Mouse (Mus musculus) B cell, adult 62 days (primary cell): ENCODE results near the gene Tmem186. TPM values are rescaled to one million over a fixed set of nuclear protein-coding genes. Genes with fewer than 3 reads are reported as not detected.

Experiments used
- total RNA-seq: library from RNA; stranded (reverse); gene quantifications from 4 replicates; pipeline ENCODE4 v1.2.4, GENCODE M21; 2023

Gene Tmem186
- 8.8 to 11.2 TPM (median 10.1 TPM) in 4 replicates for total RNA-seq

DNA sequence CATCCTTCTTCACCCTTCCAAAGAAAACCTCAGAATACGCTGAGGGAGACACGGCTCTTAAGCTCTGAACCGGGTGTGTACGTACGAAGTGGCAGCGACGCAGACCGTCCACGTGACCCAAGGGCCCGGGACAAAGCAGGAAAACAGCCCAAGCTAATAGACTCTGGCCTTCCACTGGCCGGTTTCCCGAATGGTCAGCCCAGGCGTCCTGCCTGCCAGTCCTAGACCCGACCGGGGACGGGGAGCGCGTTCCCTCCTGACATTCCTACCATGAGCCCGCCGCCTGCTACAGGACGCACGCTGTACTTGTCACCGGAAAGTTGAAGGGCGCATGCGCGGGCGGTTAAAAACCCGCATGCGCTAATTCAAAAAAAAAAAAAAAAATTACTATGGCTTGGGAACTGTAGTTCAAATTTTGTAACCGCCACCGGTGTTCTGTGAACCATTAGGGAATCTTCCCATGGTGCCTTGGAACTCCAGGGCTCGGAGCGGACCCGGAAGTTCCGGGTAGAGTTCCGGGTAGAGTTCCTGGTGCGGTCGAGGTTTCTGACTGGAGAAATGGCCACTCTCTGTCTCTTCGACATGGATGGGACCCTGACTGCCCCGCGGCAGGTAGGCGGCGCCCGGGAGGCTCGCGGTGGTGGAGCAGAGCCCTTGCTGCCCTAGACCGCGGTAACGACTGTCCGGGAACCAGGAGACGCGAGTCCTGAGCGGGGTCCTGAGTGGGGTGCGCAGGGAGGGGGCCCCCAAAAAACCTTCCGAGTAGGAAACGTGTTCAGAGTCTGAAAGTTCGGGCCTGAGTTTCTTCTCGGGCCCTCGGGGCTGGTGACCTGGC, at the start of gene Tmem186, which contains the start of gene Pmm2:
TSS of gene Tmem186 (minus strand) at position 496 of the 835 bp plus-strand sequence.
TSS of gene Pmm2 (plus strand) at position 458 of the 835 bp plus-strand sequence.

DNA sequence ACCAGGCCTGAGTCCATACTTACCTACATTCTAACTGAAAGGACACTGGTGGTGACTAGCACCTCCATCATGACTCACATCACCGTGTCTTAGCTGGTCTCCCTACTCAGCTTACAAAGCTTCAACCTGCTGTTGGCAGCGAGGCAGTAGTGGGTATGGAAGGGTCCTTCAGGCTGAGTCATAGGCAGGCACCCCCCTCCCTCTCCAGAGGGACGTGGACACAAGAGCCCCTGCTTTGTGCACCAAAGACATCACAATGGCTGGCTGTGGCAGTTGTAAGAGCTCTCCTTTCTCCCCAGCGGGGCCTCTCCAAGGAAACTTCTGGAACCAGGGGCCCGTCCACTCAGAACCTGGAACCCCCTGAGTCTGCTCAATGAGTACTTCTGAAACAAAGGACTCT, 43.0 kb upstream of the Tmem186 start, which contains the start of gene Gm5767:
TSS of gene Gm5767 (plus strand) at position 301 of the 400 bp plus-strand sequence.

DNA sequence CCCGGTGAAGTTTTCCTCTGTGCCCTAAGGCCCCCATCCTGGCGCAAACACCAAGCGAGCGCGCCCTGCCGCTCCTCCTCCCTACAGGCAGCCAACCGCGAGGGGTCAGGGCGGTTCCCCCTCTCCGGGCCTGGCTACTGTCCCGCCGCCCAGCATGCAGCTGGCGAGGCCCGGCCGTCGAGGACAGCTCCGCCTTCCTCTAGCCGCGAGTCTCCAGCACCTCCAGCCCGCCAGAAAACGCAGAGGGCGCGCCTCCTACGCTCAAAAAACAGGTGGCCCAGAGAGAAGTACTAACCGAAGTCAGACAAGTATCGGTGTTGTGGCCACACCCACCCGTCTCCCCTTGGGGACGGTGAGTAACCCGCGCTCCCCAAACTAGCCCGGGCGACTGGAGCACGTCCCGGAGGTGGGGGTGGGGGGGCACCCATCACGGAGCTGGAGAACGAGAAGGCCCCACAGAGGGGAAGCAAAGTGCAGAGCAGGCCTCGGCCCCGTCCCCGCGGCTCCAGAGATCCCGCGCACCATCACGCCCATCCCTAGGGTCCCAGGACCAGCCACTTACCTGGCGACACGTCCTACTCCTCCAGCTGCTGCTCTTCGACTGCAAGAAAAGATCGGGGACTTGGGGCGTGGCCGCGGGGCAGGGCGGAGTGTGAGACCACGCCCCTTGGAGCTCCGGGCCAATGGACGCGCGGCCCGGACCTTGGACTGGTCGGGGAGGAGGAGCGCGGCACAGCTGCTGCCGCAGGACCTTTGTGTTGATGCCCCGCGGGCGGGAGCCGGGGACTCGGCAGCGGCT, 34.2 kb upstream of the Tmem186 start, which contains the start of gene Carhsp1:
TSS of gene Carhsp1 (minus strand) at position 605 of the 799 bp plus-strand sequence.

Other genes starting within 250 kb of the Tmem186 start
- not detected in 4 replicates for gene Tmem114, start 212.6 kb downstream of the Tmem186 start, total RNA-seq
- 18.7 to 23.7 TPM (median 21.8 TPM) in 4 replicates for gene Mettl22, start 166.9 kb downstream of the Tmem186 start, total RNA-seq
- gene Abat, start 124.3 kb downstream of the Tmem186 start, total RNA-seq, result not detected in 4 replicates
- gene Pmm2, start within 50 bp of the Tmem186 start, total RNA-seq, result 74.3 to 90.7 TPM (median 81.2 TPM) in 4 replicates
- 17.1 to 20.8 TPM (median 18.8 TPM) in 4 replicates for gene Carhsp1, start 34.4 kb upstream of the Tmem186 start, total RNA-seq
- gene Gm5767, start 43.1 kb upstream of the Tmem186 start, total RNA-seq, result not detected in 4 replicates
- 267 to 291 TPM (median 268 TPM) in 4 replicates for gene Usp7, start 154.6 kb upstream of the Tmem186 start, total RNA-seq
- 98.7 to 110 TPM (median 104 TPM) in 4 replicates for gene 1810013L24Rik, start 192.4 kb upstream of the Tmem186 start, total RNA-seq